ENCODE assay signal across 23 mouse cellular contexts in genomic region chr6:6093978-6094377, GRCm38 (mm10).
"Had no signal": no experiment of that assay in that cellular context is flagged by ENCODE, and none has a peak within 500 bp of the region (broad histone marks: within the 10 kb centered on the region; RNA-seq: fewer than 3 reads in every experiment).

No protein-coding gene starts in this region.

- H3K36me3 ChIP-seq: heart, embryonic 15.5 days; hindbrain, embryonic 13.5 days; hindbrain, embryonic 15.5 days had no signal

- H3K4me2 ChIP-seq: heart, embryonic 11.5 days; heart, embryonic 13.5 days; heart, embryonic 15.5 days; hindbrain, embryonic 13.5 days; hindbrain, embryonic 15.5 days; limb, embryonic 13.5 days; limb, embryonic 15.5 days had no signal

- H3K9ac ChIP-seq: forebrain, postnatal 0 days; heart, embryonic 13.5 days; heart, embryonic 15.5 days; hindbrain, embryonic 13.5 days; hindbrain, embryonic 15.5 days; limb, embryonic 13.5 days; limb, embryonic 15.5 days had no signal

- H3K27ac ChIP-seq: heart, adult 2 months; heart, embryonic 13.5 days; heart, embryonic 15.5 days; hindbrain, embryonic 13.5 days; hindbrain, embryonic 15.5 days; hindbrain, postnatal 0 days; kidney, postnatal 0 days; limb, embryonic 13.5 days; limb, embryonic 15.5 days had no signal

- ATAC-seq: forebrain, postnatal 0 days; hindbrain, postnatal 0 days had no signal

- H3K9me3 ChIP-seq: heart, embryonic 13.5 days; heart, embryonic 15.5 days; hindbrain, embryonic 13.5 days; hindbrain, embryonic 15.5 days; limb, embryonic 13.5 days; limb, embryonic 15.5 days had no signal

- H3K27me3 ChIP-seq: heart, embryonic 13.5 days; heart, embryonic 15.5 days; hindbrain, embryonic 13.5 days; hindbrain, embryonic 15.5 days; limb, embryonic 13.5 days; limb, embryonic 15.5 days had no signal

- H3K4me1 ChIP-seq: heart, embryonic 13.5 days; heart, embryonic 15.5 days; hindbrain, embryonic 15.5 days; limb, embryonic 15.5 days had no signal

- DNase-seq: forebrain, postnatal 0 days; gastrocnemius, postnatal 14 days; gastrocnemius, postnatal 36 days; heart, adult 11 months; heart, adult 2 months; heart, postnatal 14 days; heart, postnatal 36 days; kidney, adult 18-20 months; kidney, adult 8-10 months; kidney, postnatal 14 days; kidney, postnatal 36 days; layer of hippocampus, adult 9-11 months; layer of hippocampus, postnatal 36 days; left cerebral cortex, postnatal 4 days had no signal

- H3K4me3 ChIP-seq: heart, adult 2 months; heart, embryonic 13.5 days; heart, embryonic 15.5 days; hindbrain, embryonic 13.5 days; hindbrain, embryonic 15.5 days; limb, embryonic 13.5 days; limb, embryonic 15.5 days had no signal
